ENCODE assay signal across 9 mouse cellular contexts in genomic region chr9:123924589-123925066, GRCm38 (mm10). TPM values are rescaled to one million over a fixed set of nuclear protein-coding genes. Genes with fewer than 3 reads are reported as not detected.
A peak's percentile ranks its signal among the peaks of the same experiment; 100 is the strongest.
DNase-seq lines count a peak whose midpoint lies in the region; ATAC-seq and TF ChIP-seq lines count a peak whose summit lies in the region.
"Had no signal": no experiment of that assay in that cellular context is flagged by ENCODE, and none has a peak within 500 bp of the region (broad histone marks: within the 10 kb centered on the region; RNA-seq: fewer than 3 reads in every experiment).

No protein-coding gene starts in this region.

- TF ChIP-seq CTCF in ES-Bruce4 (IDR thresholded peaks at IDR 0.05; ENCODE audit: low read depth, low read length): no peak
- TF ChIP-seq CTCF in olfactory bulb, adult 2 months (IDR thresholded peaks at IDR 0.05; ENCODE audit: insufficient read depth, low read depth, low read length): no peak

- no peak for TF ChIP-seq POLR2A in ES-Bruce4 (IDR thresholded peaks at IDR 0.05; ENCODE audit: insufficient read depth, low read length)
- TF ChIP-seq POLR2A in olfactory bulb, adult 2 months (IDR thresholded peaks at IDR 0.05; ENCODE audit: insufficient read depth, low read depth, low read length): peak; percentile 74; the same call in 1 of the 2 replicates

- DNase-seq in cerebellum, adult 11-12 months: peak; percentile 81
- peak; percentile 95 for DNase-seq in heart, postnatal 25 days (ENCODE audit: low spot score)
- DNase-seq in layer of hippocampus, adult 8-10 months (ENCODE audit: low spot score in 2 of 2): peak; percentile 85 to 89
- DNase-seq in thymus, adult 18-20 months: peak; percentile 85

- peak overlapping the region; percentile 80 for H3K4me2 ChIP-seq in forebrain, embryonic 15.5 days (replicated peaks)
- peak overlapping the region; percentile 90 for H3K4me2 ChIP-seq in lung, embryonic 15.5 days

- ATAC-seq in forebrain, embryonic 15.5 days (replicated peaks): peak; percentile 88
- peak; percentile 93 for ATAC-seq in lung, embryonic 15.5 days (ENCODE audit: borderline replicate concordance, extremely low read depth, low FRiP score, low TSS enrichment)

- no peaks in the 10 kb centered on the region for H3K9me3 ChIP-seq in ES-Bruce4 (replicated peaks; ENCODE audit: control insufficient read depth, insufficient read depth, low read length, poor library complexity, severe bottlenecking)
- no peaks in the 10 kb centered on the region for H3K9me3 ChIP-seq in forebrain, embryonic 15.5 days
- H3K9me3 ChIP-seq in lung, embryonic 15.5 days: no peaks in the 10 kb centered on the region

- peak overlapping the region; percentile 36 for H3K9ac ChIP-seq in ES-Bruce4 (ENCODE audit: low read depth, poor library complexity, severe bottlenecking)
- H3K9ac ChIP-seq in forebrain, embryonic 15.5 days (replicated peaks): peak overlapping the region; percentile 75
- H3K9ac ChIP-seq in lung, embryonic 15.5 days: peak overlapping the region; percentile 73

- TF ChIP-seq EP300 in ES-Bruce4 (IDR thresholded peaks at IDR 0.05; ENCODE audit: insufficient read depth, low read depth, low read length): no peak

- no peaks in the 10 kb centered on the region for H3K36me3 ChIP-seq in ES-Bruce4 (ENCODE audit: control insufficient read depth, insufficient read depth, low read length, poor library complexity, severe bottlenecking)
- no peaks in the 10 kb centered on the region for H3K36me3 ChIP-seq in forebrain, embryonic 15.5 days
- H3K36me3 ChIP-seq in lung, embryonic 15.5 days: no peaks in the 10 kb centered on the region

- H3K27ac ChIP-seq in ES-Bruce4 (ENCODE audit: insufficient read depth, low read length): no peak overlapping the region
- peak overlapping the region; percentile 97 for H3K27ac ChIP-seq in forebrain, embryonic 15.5 days (replicated peaks)
- peak overlapping the region; percentile 96 for H3K27ac ChIP-seq in lung, embryonic 15.5 days
- H3K27ac ChIP-seq in olfactory bulb, adult 2 months (ENCODE audit: insufficient read depth, low read depth, low read length): peak overlapping the region; percentile 5

- peaks cover 2% of the 10 kb centered on the region; the same call in 1 of the 2 replicates for H3K27me3 ChIP-seq in ES-Bruce4 (ENCODE audit: control insufficient read depth, insufficient read depth, low read length, poor library complexity, severe bottlenecking)
- no peaks in the 10 kb centered on the region for H3K27me3 ChIP-seq in forebrain, embryonic 15.5 days
- no peaks in the 10 kb centered on the region for H3K27me3 ChIP-seq in lung, embryonic 15.5 days

- WGBS in forebrain, embryonic 15.5 days: under 1% methylated on average over 29 of the region's 49 CpGs
- under 1% methylated on average over 45 of the region's 49 CpGs for WGBS in lung, embryonic 15.5 days
- under 1% methylated on average over 47 of the region's 49 CpGs for WGBS in olfactory bulb, adult 2 months

- peaks cover 4% of the 10 kb centered on the region for H3K4me1 ChIP-seq in ES-Bruce4 (ENCODE audit: control insufficient read depth, insufficient read depth, low read length)
- H3K4me1 ChIP-seq in forebrain, embryonic 15.5 days: peaks cover 16% of the 10 kb centered on the region
- H3K4me1 ChIP-seq in lung, embryonic 15.5 days: peaks cover 24% of the 10 kb centered on the region
- H3K4me1 ChIP-seq in olfactory bulb, adult 2 months (ENCODE audit: control insufficient read depth, insufficient read depth, low read length): peaks cover 13% of the 10 kb centered on the region; the same call in 1 of the 2 replicates

- intact Hi-C loops in heart, postnatal 25 days (cut with DNase I): no loop called here

- H3K4me3 ChIP-seq in ES-Bruce4 (ENCODE audit: low read depth, low read length): peak overlapping the region; percentile 73
- H3K4me3 ChIP-seq in forebrain, embryonic 15.5 days: peak overlapping the region; percentile 70
- peak overlapping the region; percentile 61 for H3K4me3 ChIP-seq in lung, embryonic 15.5 days
- H3K4me3 ChIP-seq in olfactory bulb, adult 2 months (ENCODE audit: insufficient read depth, low read depth, low read length): peak overlapping the region; percentile 59

RNA-seq across cellular contexts. Expression of gene Ccr1, which starts 43.9 kb away (rescaled TPM):
- polyA plus RNA-seq in ES-Bruce4 (2011; ENCODE audit: insufficient read depth, insufficient read length, low read depth, missing spikeins): not detected in 2 replicates
- polyA plus RNA-seq in forebrain, embryonic 15.5 days (2015; fragmentation: Nextera tagmentation; extraction: Ambion mirVana): 0.47 and 0.50 TPM in 2 replicates
- total RNA-seq in heart, postnatal 25 days (2021): 1 to 10 TPM; 1.1 to 1.3 TPM
- under 1 TPM; 0.11 to 0.16 (median 0.14) TPM for total RNA-seq in layer of hippocampus, adult 8-10 months (2022)
- 3.4 and 3.6 TPM in 2 replicates for polyA plus RNA-seq in lung, embryonic 15.5 days (2015; fragmentation: Nextera tagmentation; extraction: Ambion mirVana)
- polyA plus RNA-seq in olfactory bulb, adult 2 months (2012; ENCODE audit: insufficient read depth, insufficient read length, low replicate concordance, missing spikeins): not detected in 2 replicates

RNA-seq across cellular contexts. Expression of gene Ccr1l1, which starts 53.6 kb away (rescaled TPM):
- not detected in 2 replicates for polyA plus RNA-seq in ES-Bruce4 (2011; ENCODE audit: insufficient read depth, insufficient read length, low read depth, missing spikeins)
- polyA plus RNA-seq in forebrain, embryonic 15.5 days (2015; fragmentation: Nextera tagmentation; extraction: Ambion mirVana): not detected in 2 replicates
- not detected for total RNA-seq in heart, postnatal 25 days (2021)
- not detected for total RNA-seq in layer of hippocampus, adult 8-10 months (2022)
- not detected in 2 replicates for polyA plus RNA-seq in lung, embryonic 15.5 days (2015; fragmentation: Nextera tagmentation; extraction: Ambion mirVana)
- not detected in 2 replicates for polyA plus RNA-seq in olfactory bulb, adult 2 months (2012; ENCODE audit: insufficient read depth, insufficient read length, low replicate concordance, missing spikeins)
- polyA plus RNA-seq: large intestine, adult 2 months had no signal
